ENCODE assay signal across 22 mouse cellular contexts in the genomic region with DNA sequence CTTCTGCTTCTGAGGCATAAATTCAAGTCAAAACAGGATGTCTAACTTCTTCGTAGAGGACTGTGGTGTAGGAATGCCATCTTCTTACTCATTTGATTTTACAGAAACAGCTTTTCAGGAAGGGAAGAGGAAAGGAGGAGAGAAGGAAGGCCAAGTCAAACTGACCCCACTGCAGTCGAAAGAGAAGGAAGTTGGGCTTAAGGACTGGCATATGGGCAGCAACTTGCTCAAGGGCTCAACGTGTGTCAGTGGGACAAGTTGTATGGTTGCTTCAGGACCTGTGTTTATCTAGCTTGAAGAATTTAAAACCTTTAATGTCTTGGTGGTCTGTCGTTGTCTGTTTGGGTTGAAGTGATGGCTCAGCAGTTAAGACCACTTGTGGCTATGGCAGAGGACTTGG.
DNase-seq lines count a peak whose midpoint lies in the region; ATAC-seq and TF ChIP-seq lines count a peak whose summit lies in the region.
"Had no signal": no experiment of that assay in that cellular context is flagged by ENCODE, and none has a peak within 500 bp of the region (broad histone marks: within the 10 kb centered on the region; RNA-seq: fewer than 3 reads in every experiment).

No protein-coding gene starts in this region.

- H3K4me1 ChIP-seq in liver, embryonic 11.5 days (replicated peaks; ENCODE audit: control insufficient read depth, insufficient read depth, low read length): peaks cover 60% of the 10 kb centered on the region
- peaks cover 25% of the 10 kb centered on the region for H3K4me1 ChIP-seq in liver, postnatal 0 days (ENCODE audit: insufficient read depth)
- peaks cover 85% of the 10 kb centered on the region for H3K4me1 ChIP-seq in liver, embryonic 12.5 days

- peak; percentile 89 for DNase-seq in heart, adult 11 months
- no peak for DNase-seq in heart, adult 8-10 months (ENCODE audit: low spot score)
- DNase-seq in liver, embryonic 11.5 days (ENCODE audit: low spot score): no peak
- DNase-seq in liver, postnatal 0 days: no peak
- DNase-seq in urinary bladder, postnatal 4 days (ENCODE audit: low spot score in 2 of 2): no peak
- DNase-seq: cerebellum, adult 2 months; cerebellum, postnatal 36 days; heart, postnatal 14 days; kidney, postnatal 4 days; lung, postnatal 10 days; right cerebral cortex, adult 18-20 months; thymus, postnatal 36 days had no signal

- no peak for TF ChIP-seq CTCF in liver, postnatal 0 days (IDR thresholded peaks at IDR 0.05; ENCODE audit: low read depth)

- 59% methylated on average over 4 of the region's 4 CpGs for WGBS in liver, embryonic 11.5 days
- 56% methylated on average over 4 of the region's 4 CpGs for WGBS in liver, postnatal 0 days (ENCODE audit: insufficient replicate concordance)
- WGBS in liver, embryonic 12.5 days (ENCODE audit: insufficient replicate concordance): 58% methylated on average over 4 of the region's 4 CpGs

- H3K27me3 ChIP-seq in liver, embryonic 11.5 days (replicated peaks; ENCODE audit: control insufficient read depth, insufficient read depth, low read length): no peaks in the 10 kb centered on the region
- H3K27me3 ChIP-seq in liver, postnatal 0 days (ENCODE audit: insufficient read depth, low read length): no peaks in the 10 kb centered on the region
- H3K27me3 ChIP-seq in liver, embryonic 12.5 days (replicated peaks): no peaks in the 10 kb centered on the region
- H3K27me3 ChIP-seq: forebrain, embryonic 15.5 days; heart, embryonic 12.5 days; midbrain, embryonic 15.5 days; neural tube, embryonic 12.5 days; stomach, embryonic 15.5 days had no signal

- no peak overlapping the region for H3K4me3 ChIP-seq in liver, embryonic 11.5 days (ENCODE audit: low read depth, low read length)
- H3K4me3 ChIP-seq in liver, postnatal 0 days (ENCODE audit: low read depth, low read length): no peak overlapping the region
- no peak overlapping the region for H3K4me3 ChIP-seq in liver, embryonic 12.5 days
- H3K4me3 ChIP-seq: forebrain, embryonic 15.5 days; heart, embryonic 12.5 days; midbrain, embryonic 15.5 days; neural tube, embryonic 12.5 days; stomach, embryonic 15.5 days had no signal

- H3K27ac ChIP-seq in liver, embryonic 11.5 days (ENCODE audit: low read depth, low read length): 0 out of 2 replicates have a peak overlapping the region, but pooled peaks have one; percentile 7
- H3K27ac ChIP-seq in liver, postnatal 0 days (ENCODE audit: low read depth): no peak overlapping the region
- H3K27ac ChIP-seq in liver, embryonic 12.5 days: 0 out of 2 replicates have a peak overlapping the region, but pooled peaks have one; percentile 30
- H3K27ac ChIP-seq: forebrain, embryonic 15.5 days; hindbrain, postnatal 0 days; midbrain, embryonic 15.5 days; neural tube, embryonic 12.5 days; stomach, embryonic 15.5 days had no signal

- H3K9me3 ChIP-seq in liver, embryonic 11.5 days (ENCODE audit: control insufficient read depth, low read length): no peaks in the 10 kb centered on the region
- no peaks in the 10 kb centered on the region for H3K9me3 ChIP-seq in liver, postnatal 0 days (ENCODE audit: low read length)
- no peaks in the 10 kb centered on the region for H3K9me3 ChIP-seq in liver, embryonic 12.5 days (replicated peaks)
- H3K9me3 ChIP-seq: forebrain, embryonic 15.5 days; heart, embryonic 12.5 days; midbrain, embryonic 15.5 days; neural tube, embryonic 12.5 days; stomach, embryonic 15.5 days had no signal

- no peaks in the 10 kb centered on the region; the same call in 1 of the 2 replicates for H3K36me3 ChIP-seq in liver, embryonic 11.5 days (ENCODE audit: control insufficient read depth, insufficient read depth, low read length)
- no peaks in the 10 kb centered on the region for H3K36me3 ChIP-seq in liver, postnatal 0 days (replicated peaks; ENCODE audit: insufficient read depth, low read length)
- H3K36me3 ChIP-seq in liver, embryonic 12.5 days: peaks cover 12% of the 10 kb centered on the region
- H3K36me3 ChIP-seq: forebrain, embryonic 15.5 days; heart, embryonic 12.5 days; midbrain, embryonic 15.5 days; neural tube, embryonic 12.5 days; stomach, embryonic 15.5 days had no signal

- ATAC-seq in liver, embryonic 11.5 days (replicated peaks; ENCODE audit: low FRiP score): no peak
- ATAC-seq in liver, postnatal 0 days: no peak
- no peak for ATAC-seq in liver, embryonic 12.5 days
- peak; percentile 9; the same call in 1 of the 2 replicates for ATAC-seq in megakaryocyte progenitor cell, adult 5-6 weeks (replicated peaks; ENCODE audit: poor library complexity)
- ATAC-seq in activated CD4-positive, CD25-positive, alpha-beta regulatory T cell, adult 4 months: no peak
- ATAC-seq: CD4-positive, CD25-positive, alpha-beta regulatory T cell, adult 4 months; forebrain, embryonic 15.5 days; midbrain, embryonic 15.5 days had no signal

- H3K9ac ChIP-seq in liver, embryonic 11.5 days (ENCODE audit: low read depth, low read length): no peak overlapping the region
- no peak overlapping the region for H3K9ac ChIP-seq in liver, postnatal 0 days (replicated peaks)
- H3K9ac ChIP-seq in liver, embryonic 12.5 days: no peak overlapping the region
- H3K9ac ChIP-seq: forebrain, embryonic 15.5 days; heart, embryonic 12.5 days; midbrain, embryonic 15.5 days; neural tube, embryonic 12.5 days; stomach, embryonic 15.5 days had no signal

- H3K4me2 ChIP-seq in liver, embryonic 11.5 days: no peak overlapping the region
- H3K4me2 ChIP-seq in liver, postnatal 0 days (ENCODE audit: low read depth, low read length): no peak overlapping the region
- H3K4me2 ChIP-seq in liver, embryonic 12.5 days: no peak overlapping the region
- H3K4me2 ChIP-seq: forebrain, embryonic 15.5 days; heart, embryonic 12.5 days; midbrain, embryonic 15.5 days; neural tube, embryonic 12.5 days; stomach, embryonic 15.5 days had no signal

- TF ChIP-seq EP300 in liver, postnatal 0 days (IDR thresholded peaks at IDR 0.05; ENCODE audit: low read depth): no peak
